Mouse (Mus musculus): ENCODE measurements around the gene Slc35g3.

Slc35g3 gene

GRCm38 (mm10) chr11:69761868-69762267 is at the start of gene Slc35g3:
TSS of gene Slc35g3 (minus strand) at chr11:69761968.
- H3K36me3 ChIP-seq (ENCODE audit: control insufficient read depth, insufficient read depth, low read length, poor library complexity, severe bottlenecking) = 0 out of 2 replicates have a peak, but pooled peaks cover 1% of the 10 kb centered on the region
- DNase-seq (ENCODE audit: low read depth, low spot score) = no peak
- no peaks in the 10 kb centered on the region for H3K27me3 ChIP-seq (ENCODE audit: control insufficient read depth, insufficient read depth, low read length, poor library complexity, severe bottlenecking)

- no peaks in the 10 kb centered on the region for H3K27me3 ChIP-seq (ENCODE audit: control insufficient read depth, insufficient read depth, low read length, poor library complexity, severe bottlenecking)
- DNase-seq (ENCODE audit: low read depth, low spot score) = no peak
- H3K36me3 ChIP-seq (ENCODE audit: control insufficient read depth, insufficient read depth, low read length, poor library complexity, severe bottlenecking) = no peaks in the 10 kb centered on the region
Measured at GRCm38 (mm10) chr11:69810280-69810679, 48.5 kb upstream of the Slc35g3 start.

- no peaks in the 10 kb centered on the region for H3K36me3 ChIP-seq (ENCODE audit: control insufficient read depth, insufficient read depth, low read length, poor library complexity, severe bottlenecking)
- DNase-seq (ENCODE audit: low read depth, low spot score) = no peak
- no peaks in the 10 kb centered on the region for H3K27me3 ChIP-seq (ENCODE audit: control insufficient read depth, insufficient read depth, low read length, poor library complexity, severe bottlenecking)
Measured at GRCm38 (mm10) chr11:69807641-69808040, 45.9 kb upstream of the Slc35g3 start.

GRCm38 (mm10) chr11:69806378-69806777 is 44.6 kb upstream of the Slc35g3 start:
- no peaks in the 10 kb centered on the region for H3K27me3 ChIP-seq (ENCODE audit: control insufficient read depth, insufficient read depth, low read length, poor library complexity, severe bottlenecking)
- H3K36me3 ChIP-seq (ENCODE audit: control insufficient read depth, insufficient read depth, low read length, poor library complexity, severe bottlenecking) = no peaks in the 10 kb centered on the region
- DNase-seq (ENCODE audit: low read depth, low spot score) = no peak

GRCm38 (mm10) chr11:69804972-69805909 is 43.5 kb upstream of the Slc35g3 start, which contains the start of gene Tmem102:
TSS of gene Tmem102 (minus strand) at chr11:69805624.
- DNase-seq (ENCODE audit: low read depth, low spot score) = peak; percentile 19
- no peaks in the 10 kb centered on the region for H3K36me3 ChIP-seq (ENCODE audit: control insufficient read depth, insufficient read depth, low read length, poor library complexity, severe bottlenecking)
- no peaks in the 10 kb centered on the region for H3K27me3 ChIP-seq (ENCODE audit: control insufficient read depth, insufficient read depth, low read length, poor library complexity, severe bottlenecking)

- no peak for DNase-seq (ENCODE audit: low read depth, low spot score)
- Histone ChIP-seq H3K36me3 (ENCODE audit: control insufficient read depth, insufficient read depth, low read length, poor library complexity, severe bottlenecking) (no peaks in the 10 kb centered on the region), H3K27me3 (ENCODE audit: control insufficient read depth, insufficient read depth, low read length, poor library complexity, severe bottlenecking) (no peaks in the 10 kb centered on the region)
Measured at GRCm38 (mm10) chr11:69804652-69804940, 42.8 kb upstream of the Slc35g3 start.

GRCm38 (mm10) chr11:69803786-69804651 is 42.3 kb upstream of the Slc35g3 start:
- Histone ChIP-seq H3K27me3 (ENCODE audit: control insufficient read depth, insufficient read depth, low read length, poor library complexity, severe bottlenecking) (no peaks in the 10 kb centered on the region), H3K36me3 (ENCODE audit: control insufficient read depth, insufficient read depth, low read length, poor library complexity, severe bottlenecking) (no peaks in the 10 kb centered on the region)
- DNase-seq (ENCODE audit: low read depth, low spot score) = peak; percentile 83

- no peak for DNase-seq (ENCODE audit: low read depth, low spot score)
- H3K27me3 ChIP-seq (ENCODE audit: control insufficient read depth, insufficient read depth, low read length, poor library complexity, severe bottlenecking) = no peaks in the 10 kb centered on the region
- H3K36me3 ChIP-seq (ENCODE audit: control insufficient read depth, insufficient read depth, low read length, poor library complexity, severe bottlenecking) = no peaks in the 10 kb centered on the region
Measured at GRCm38 (mm10) chr11:69803328-69803727, 41.6 kb upstream of the Slc35g3 start.

GRCm38 (mm10) chr11:69802648-69803105 is 40.9 kb upstream of the Slc35g3 start:
- Histone ChIP-seq H3K36me3 (ENCODE audit: control insufficient read depth, insufficient read depth, low read length, poor library complexity, severe bottlenecking) (no peaks in the 10 kb centered on the region), H3K27me3 (ENCODE audit: control insufficient read depth, insufficient read depth, low read length, poor library complexity, severe bottlenecking) (no peaks in the 10 kb centered on the region)
- peak; percentile 43 for DNase-seq (ENCODE audit: low read depth, low spot score)

GRCm38 (mm10) chr11:69801379-69801977 is 39.7 kb upstream of the Slc35g3 start, which contains the start of gene Fgf11:
TSS of gene Fgf11 (minus strand) at chr11:69801857.
- Histone ChIP-seq H3K27me3 (ENCODE audit: control insufficient read depth, insufficient read depth, low read length, poor library complexity, severe bottlenecking) (no peaks in the 10 kb centered on the region), H3K36me3 (ENCODE audit: control insufficient read depth, insufficient read depth, low read length, poor library complexity, severe bottlenecking) (no peaks in the 10 kb centered on the region)
- peak; percentile 23 for DNase-seq (ENCODE audit: low read depth, low spot score)

- Histone ChIP-seq H3K36me3 (ENCODE audit: control insufficient read depth, insufficient read depth, low read length, poor library complexity, severe bottlenecking) (no peaks in the 10 kb centered on the region), H3K27me3 (ENCODE audit: control insufficient read depth, insufficient read depth, low read length, poor library complexity, severe bottlenecking) (no peaks in the 10 kb centered on the region)
- peak; percentile 31 for DNase-seq (ENCODE audit: low read depth, low spot score)
Measured at GRCm38 (mm10) chr11:69800392-69801197, 38.8 kb upstream of the Slc35g3 start.

- no peaks in the 10 kb centered on the region for H3K27me3 ChIP-seq (ENCODE audit: control insufficient read depth, insufficient read depth, low read length, poor library complexity, severe bottlenecking)
- no peaks in the 10 kb centered on the region for H3K36me3 ChIP-seq (ENCODE audit: control insufficient read depth, insufficient read depth, low read length, poor library complexity, severe bottlenecking)
- peak; percentile 52 for DNase-seq (ENCODE audit: low read depth, low spot score)
Measured at GRCm38 (mm10) chr11:69800138-69800391, 38.3 kb upstream of the Slc35g3 start.

GRCm38 (mm10) chr11:69799394-69800137 is 37.8 kb upstream of the Slc35g3 start:
- Histone ChIP-seq H3K36me3 (ENCODE audit: control insufficient read depth, insufficient read depth, low read length, poor library complexity, severe bottlenecking) (no peaks in the 10 kb centered on the region), H3K27me3 (ENCODE audit: control insufficient read depth, insufficient read depth, low read length, poor library complexity, severe bottlenecking) (no peaks in the 10 kb centered on the region)
- peak; percentile 78 for DNase-seq (ENCODE audit: low read depth, low spot score)

Measured in splenic B cell, adult 2 months (primary cell).